Mouse (Mus musculus) MEL (cell line): Measurements from ENCODE around the gene Sez6l2. TPM values are rescaled to one million over a fixed set of nuclear protein-coding genes. Genes with fewer than 3 reads are reported as not detected.
A peak's percentile ranks its signal among the peaks of the same experiment; 100 is the strongest.

Experiments used
- DNase-seq: peaks from one replicate; pipeline ENCODE4 v3.0.0; 2011; ENCODE audit warnings: low read depth, low spot score
- H3K27ac ChIP-seq: 2 replicates; pipeline ENCODE4 v1.5.1; 2012; ENCODE audit warnings: low read depth, mild to moderate bottlenecking, control low read depth, low read length, moderate library complexity; ENCODE audit not compliant: control insufficient read depth
- H3K27me3 ChIP-seq, 2 experiments: fragments of 150-350 bp in 1 of 2; sonication (generic) in 1 of 2; 2 replicates each; pipeline ENCODE4 v1.6.1; 2012; ENCODE audit warnings: low read length in 2 of 2, mild to moderate bottlenecking in 2 of 2, improper control_type of control experiment in 1 of 2, moderate library complexity in 1 of 2; ENCODE audit not compliant: insufficient read depth in 2 of 2, control insufficient read depth in 1 of 2
- H3K36me3 ChIP-seq, 2 experiments: 2 replicates each; pipeline ENCODE4 v1.6.1; 2012 to 2014; ENCODE audit warnings: low read length in 2 of 2, improper control_type of control experiment in 1 of 2, inconsistent platforms in 1 of 2, mild to moderate bottlenecking in 1 of 2; ENCODE audit not compliant: insufficient read depth in 2 of 2, control insufficient read depth in 1 of 2
- H3K4me1 ChIP-seq, 2 experiments: fragments of 150-350 bp in 1 of 2; sonication (generic) in 1 of 2; 2 replicates each; pipeline ENCODE4 v1.6.1; 2012; ENCODE audit warnings: low read length in 2 of 2, improper control_type of control experiment in 1 of 2, mild to moderate bottlenecking in 1 of 2; ENCODE audit not compliant: insufficient read depth in 2 of 2, control insufficient read depth in 1 of 2
- H3K4me3 ChIP-seq, 2 experiments: fragments of 150-350 bp in 1 of 2; sonication (generic) in 1 of 2; 2 replicates each; pipeline ENCODE4 v1.5.1; 2012; ENCODE audit warnings: low read depth in 2 of 2, low read length in 2 of 2, mild to moderate bottlenecking in 2 of 2, moderate library complexity in 2 of 2, control low read depth in 1 of 2, improper control_type of control experiment in 1 of 2; ENCODE audit not compliant: control insufficient read depth in 1 of 2, insufficient read depth in 1 of 2
- H3K79me2 ChIP-seq: 2 replicates; pipeline ENCODE4 v1.6.1; 2012; ENCODE audit warnings: mild to moderate bottlenecking, low read length, moderate library complexity; ENCODE audit not compliant: control insufficient read depth, poor library complexity, insufficient read depth
- H3K9ac ChIP-seq: 2 replicates; pipeline ENCODE4 v1.6.1; 2012; ENCODE audit warnings: low read depth, mild to moderate bottlenecking, control low read depth, low read length, moderate library complexity; ENCODE audit not compliant: control insufficient read depth, poor library complexity, severe bottlenecking
- H3K9me3 ChIP-seq: fragments of 150-350 bp; sonication (generic); replicated peaks from 2 replicates; pipeline ENCODE4 v1.6.1; 2012; ENCODE audit warnings: mild to moderate bottlenecking, low read length, improper control_type of control experiment, moderate library complexity; ENCODE audit not compliant: insufficient read depth
- CHD1 ChIP-seq: IDR thresholded peaks from 2 replicates; pipeline ENCODE4 v1.6.1; 2012; ENCODE audit warnings: low read depth, mild to moderate bottlenecking, inconsistent platforms, low read length, improper control_type of control experiment
- CHD2 ChIP-seq: IDR thresholded peaks from 2 replicates; pipeline ENCODE4 v1.6.1; 2011; ENCODE audit warnings: low read length, improper control_type of control experiment
- E2F4 ChIP-seq: IDR thresholded peaks from 2 replicates; pipeline ENCODE4 v1.6.1; 2011; ENCODE audit warnings: low read depth, low read length, improper control_type of control experiment, borderline replicate concordance
- ELF1 ChIP-seq: IDR thresholded peaks from 2 replicates; pipeline ENCODE4 v1.6.1; 2014; ENCODE audit warnings: low read depth, mild to moderate bottlenecking, inconsistent platforms, low read length, improper control_type of control experiment, moderate library complexity
- ETS1 ChIP-seq: IDR thresholded peaks from 2 replicates; pipeline ENCODE4 v1.6.1; 2012; ENCODE audit warnings: low read depth, mild to moderate bottlenecking, inconsistent platforms, low read length, improper control_type of control experiment, moderate library complexity
- GABPA ChIP-seq: IDR thresholded peaks from 2 replicates; pipeline ENCODE4 v1.6.1; 2012; ENCODE audit warnings: low read depth, mild to moderate bottlenecking, inconsistent platforms, low read length, improper control_type of control experiment, moderate library complexity
- GATA1 ChIP-seq: IDR thresholded peaks from 2 replicates; pipeline ENCODE4 v1.6.1; 2011; ENCODE audit warnings: low read depth, low read length, improper control_type of control experiment
- HCFC1 ChIP-seq: IDR thresholded peaks from 2 replicates; pipeline ENCODE4 v1.6.1; 2012; ENCODE audit warnings: low read depth, mild to moderate bottlenecking, inconsistent platforms, low read length, improper control_type of control experiment, moderate library complexity
- JUND ChIP-seq: IDR thresholded peaks from 2 replicates; pipeline ENCODE4 v1.6.1; 2011; ENCODE audit warnings: low read depth, mild to moderate bottlenecking, improper control_type of control experiment, low read length
- MAX ChIP-seq: IDR thresholded peaks from 2 replicates; pipeline ENCODE4 v1.6.1; 2011; ENCODE audit warnings: low read length, improper control_type of control experiment
- MAZ ChIP-seq: IDR thresholded peaks from 2 replicates; pipeline ENCODE4 v1.6.1; 2012; ENCODE audit warnings: low read depth, mild to moderate bottlenecking, inconsistent platforms, low read length, improper control_type of control experiment
- MXI1 ChIP-seq: IDR thresholded peaks from 2 replicates; pipeline ENCODE4 v1.6.1; 2011; ENCODE audit warnings: mild to moderate bottlenecking, low read depth, low read length, improper control_type of control experiment
- MYC ChIP-seq: IDR thresholded peaks from 2 replicates; pipeline ENCODE4 v1.6.1; 2011; ENCODE audit warnings: low read depth, mild to moderate bottlenecking, low read length, improper control_type of control experiment, moderate library complexity
- NELFE ChIP-seq: IDR thresholded peaks from 2 replicates; pipeline ENCODE4 v1.6.1; 2011; ENCODE audit warnings: low read depth, low read length, improper control_type of control experiment
- POLR2AphosphoS2 ChIP-seq: IDR thresholded peaks from 2 replicates; pipeline ENCODE4 v1.6.1; 2011; ENCODE audit warnings: low read length, improper control_type of control experiment
- POLR2AphosphoS5 ChIP-seq: IDR thresholded peaks from 2 replicates; pipeline ENCODE4 v1.6.1; 2012; ENCODE audit warnings: low read depth, borderline replicate concordance, mild to moderate bottlenecking, inconsistent platforms, low read length, moderate library complexity, mixed read lengths
- SIN3A ChIP-seq: IDR thresholded peaks from 2 replicates; pipeline ENCODE4 v1.6.1; 2012; ENCODE audit warnings: low read length, improper control_type of control experiment, inconsistent platforms
- SMC3 ChIP-seq: IDR thresholded peaks from 2 replicates; pipeline ENCODE4 v1.6.1; 2011; ENCODE audit warnings: low read depth, low read length, improper control_type of control experiment
- TAL1 ChIP-seq: IDR thresholded peaks from 2 replicates; pipeline ENCODE4 v1.6.1; 2012; ENCODE audit warnings: mild to moderate bottlenecking, inconsistent platforms, low read length, moderate library complexity, mixed read lengths
- TBP ChIP-seq: IDR thresholded peaks from 2 replicates; pipeline ENCODE4 v1.8.0; 2011; ENCODE audit warnings: low read depth, low read length, improper control_type of control experiment
- TCF12 ChIP-seq: IDR thresholded peaks from 2 replicates; pipeline ENCODE4 v1.6.1; 2014; ENCODE audit warnings: low read depth, mild to moderate bottlenecking, inconsistent platforms, low read length, improper control_type of control experiment, moderate library complexity
- UBTF ChIP-seq: IDR thresholded peaks from 2 replicates; pipeline ENCODE4 v1.6.1; 2012; ENCODE audit warnings: low read depth, mild to moderate bottlenecking, inconsistent platforms, low read length, improper control_type of control experiment, moderate library complexity, borderline replicate concordance; ENCODE audit not compliant: insufficient read depth
- USF1 ChIP-seq: IDR thresholded peaks from 2 replicates; pipeline ENCODE4 v1.6.1; 2014; ENCODE audit warnings: low read depth, mild to moderate bottlenecking, inconsistent platforms, low read length, improper control_type of control experiment, moderate library complexity
- USF2 ChIP-seq, 2 experiments: IDR thresholded peaks; 2 replicates each; pipeline ENCODE4 v1.6.1; 2011 to 2012; ENCODE audit warnings: improper control_type of control experiment in 2 of 2, low read length in 2 of 2, borderline replicate concordance in 1 of 2, inconsistent platforms in 1 of 2, low read depth in 1 of 2, mild to moderate bottlenecking in 1 of 2; ENCODE audit not compliant: insufficient read depth in 1 of 2
- ZC3H11A ChIP-seq: IDR thresholded peaks from 2 replicates; pipeline ENCODE4 v1.6.1; 2012; ENCODE audit warnings: low read depth, mild to moderate bottlenecking, inconsistent platforms, low read length, improper control_type of control experiment
- ZNF384 ChIP-seq: IDR thresholded peaks from 2 replicates; pipeline ENCODE4 v1.6.1; 2012; ENCODE audit warnings: low read depth, mild to moderate bottlenecking, inconsistent platforms, low read length, improper control_type of control experiment
- polyA plus RNA-seq, 2 experiments: library from polyadenylated mRNA; stranded (reverse) in 1 of 2; unstranded in 1 of 2; fragments of >175 nt in 1 of 2; fragments of >200 nt in 1 of 2; gene quantifications; 2 replicates each; pipeline versions ENCODE4 v1.2.1 to v1.2.4; 2012; ENCODE audit warnings: low replicate concordance in 2 of 2, low read depth in 1 of 2; ENCODE audit not compliant: insufficient read length in 2 of 2, insufficient read depth in 1 of 2, missing spikeins in 1 of 2
- total RNA-seq: library from RNA; depleted of rRNA; stranded (reverse); fragments of 300-350 nt; gene quantifications from 2 replicates; pipeline ENCODE4 v1.2.3, GENCODE M21; 2012

The Sez6l2 gene
- total and polyA plus RNA-seq, 3 experiments: 2.0 to 6.1 TPM; not detected in 1

DNA sequence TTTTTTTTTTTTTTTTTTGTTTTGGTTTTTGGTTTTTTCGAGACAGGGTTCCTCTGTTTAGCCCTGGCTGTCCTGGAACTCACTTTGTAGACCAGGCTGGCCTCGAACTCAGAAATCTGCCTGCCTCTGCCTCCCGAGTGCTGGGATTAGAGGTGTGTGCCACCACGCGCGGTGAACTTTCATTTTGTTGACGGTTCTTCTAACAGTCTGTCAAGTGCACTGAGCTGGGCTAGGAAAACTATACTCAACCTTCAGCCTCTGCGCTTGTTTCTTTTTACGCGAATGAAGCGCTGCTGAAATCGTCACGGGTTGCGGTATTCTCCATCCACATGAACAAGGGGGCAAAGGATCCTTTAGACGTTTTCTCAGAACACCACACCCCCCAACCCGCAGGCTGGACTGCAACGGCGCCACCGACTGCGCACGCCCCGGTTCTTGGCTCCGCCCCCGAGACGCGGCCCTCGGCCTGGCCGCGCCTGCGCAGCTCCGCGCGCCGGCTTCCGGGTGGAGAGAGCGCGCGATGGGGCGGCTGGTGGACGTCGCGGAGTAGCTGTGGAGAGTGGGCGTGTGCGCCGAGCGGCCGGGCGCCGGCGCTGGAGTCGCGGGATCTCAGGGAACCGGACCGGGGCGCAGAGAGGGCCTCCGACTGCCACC is 21.9 kb upstream of the Sez6l2 start, which contains the start of gene Kctd13 (continued):
- TF ChIP-seq MAX: no peak; the same call in 1 of the 2 replicates
- peak; percentile 98 for TF ChIP-seq ELF1
- TF ChIP-seq CHD1: 0 out of 2 replicates have a peak, but pooled peaks have one; percentile 84
- peak; percentile 90 for TF ChIP-seq NELFE
- TF ChIP-seq MYC: no peak; the same call in 1 of the 2 replicates
- no peak for TF ChIP-seq CHD2
- no peak for TF ChIP-seq ZC3H11A
- peak; percentile 71 for TF ChIP-seq HCFC1
- peak; percentile 72; the same call in 1 of the 2 replicates for TF ChIP-seq POLR2AphosphoS2
- TF ChIP-seq GABPA: no peak
- TF ChIP-seq ETS1: no peak; the same call in 1 of the 2 replicates
- no peak for TF ChIP-seq POLR2AphosphoS5
- TF ChIP-seq GATA1: no peak
- TF ChIP-seq TCF12: peak; percentile 53
- TF ChIP-seq USF1: no peak
- no peak for TF ChIP-seq USF2 (IDR thresholded peaks at IDR 0.05; ENCODE audit: borderline replicate concordance in 1 of 2, insufficient read depth in 1 of 2, low read depth in 1 of 2, low read length in 2 of 2)
- no peak for TF ChIP-seq E2F4
- TF ChIP-seq UBTF: 0 out of 2 replicates have a peak, but pooled peaks have one; percentile 55

DNA sequence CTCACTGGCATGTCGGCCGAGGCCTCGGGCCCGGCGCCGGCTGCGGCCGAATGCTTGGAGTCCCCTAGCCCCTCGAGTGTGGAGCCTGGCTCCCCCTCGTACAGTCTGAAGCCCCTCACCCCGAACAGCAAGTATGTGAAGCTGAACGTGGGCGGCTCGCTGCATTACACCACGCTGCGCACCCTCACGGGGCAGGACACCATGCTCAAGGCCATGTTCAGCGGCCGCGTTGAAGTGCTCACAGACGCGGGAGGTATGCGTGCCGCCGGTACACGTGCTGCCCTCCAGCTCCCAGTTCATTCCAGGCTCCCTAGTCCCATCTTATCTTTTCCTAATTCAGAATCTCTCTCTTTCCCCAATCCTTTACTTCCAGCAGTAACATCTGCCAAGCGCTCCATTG is 21.3 kb upstream of the Sez6l2 start:
- H3K27ac ChIP-seq: peak overlapping the region; percentile 79
- peaks cover 17 to 27% of the 10 kb centered on the region in 2 experiments for H3K4me1 ChIP-seq
- H3K79me2 ChIP-seq: peaks cover 14% of the 10 kb centered on the region
- peak overlapping the region; percentile 85 to 99 for H3K4me3 ChIP-seq
- H3K9ac ChIP-seq: peak overlapping the region; percentile 99
- no peaks in the 10 kb centered on the region for H3K9me3 ChIP-seq
- no peaks in the 10 kb centered on the region for H3K27me3 ChIP-seq
- peaks cover 0 to 20% of the 10 kb centered on the region in 2 experiments; a peak in 2 of 4 replicates for H3K36me3 ChIP-seq
- TF ChIP-seq MXI1: peak; percentile 89
- TF ChIP-seq MAZ: 0 out of 2 replicates have a peak, but pooled peaks have one; percentile 29
- peak; percentile 31; the same call in 1 of the 2 replicates for TF ChIP-seq SIN3A
- TF ChIP-seq ZNF384: no peak
- no peak for TF ChIP-seq GATA1
- TF ChIP-seq MAX: peak; percentile 67
- TF ChIP-seq TBP: 0 out of 2 replicates have a peak, but pooled peaks have one; percentile 37
- TF ChIP-seq MYC: peak; percentile 82; the same call in 1 of the 2 replicates
- no peak for TF ChIP-seq TAL1
- no peak for TF ChIP-seq UBTF
- TF ChIP-seq SMC3: no peak
- no peak for TF ChIP-seq JUND
- TF ChIP-seq, all 39 proteins: peak for 6
- DNase-seq: peak; percentile 66
